Mouse (Mus musculus) Patski (cell line): ENCODE results near the gene Hand2. TPM values are rescaled to one million over a fixed set of nuclear protein-coding genes. Genes with fewer than 3 reads are reported as not detected.

ENCODE experiments used
- ATAC-seq: fragments of 100-300 bp; one replicate; pipeline ENCODE4 v1.8.0; 2021
- CTCF ChIA-PET: fragments of 350-600 bp; sonication (Branson Sonifier 250); formaldehyde crosslinking; loops from one replicate; lab custom pipeline; 2022; ENCODE audit warnings: inconsistent platforms; lab: Charles Lee
- POLR2A ChIA-PET: fragments of 350-600 bp; sonication (Branson Sonifier 250); formaldehyde crosslinking; loops from one replicate; lab custom pipeline; 2022; ENCODE audit warnings: antibody characterized with exemption, inconsistent platforms; lab: Charles Lee
- DNase-seq: peaks from one replicate; pipeline ENCODE4 v3.0.0-alpha.2; 2011; ENCODE audit warnings: low read depth, low spot score
- H3K27me3 ChIP-seq: fragments of 371-371 bp; one replicate; pipeline ENCODE4 v1.5.1; 2021
- CTCF ChIP-seq: fragments of 100-300 bp; IDR thresholded peaks from one replicate; pipeline ENCODE4 v1.5.1; 2021
- in situ Hi-C: fragments of 300-500 bp; cut with MboI; formaldehyde crosslinking; loops from 3 replicates; pipeline ENCODE4 v1.11.1; 2018; ENCODE audit warnings: low pct_unique_long_range_greater_than_20kb, mixed read lengths
- polyA plus RNA-seq: library from polyadenylated mRNA; unstranded; gene quantifications from one replicate; pipeline ENCODE4 v1.2.3, GENCODE M21; 2021

Hand2 gene
- polyA plus RNA-seq: 0.58 TPM

- ATAC-seq (peak; percentile 72), DNase-seq (no peak)
- peaks cover 11% of the 10 kb centered on the region for H3K27me3 ChIP-seq
- in situ Hi-C loops: loop anchor here (25.0 kb wide), 1 partner anchor 434 kb away; no protein-coding TSS in a partner anchor
- ChIA-PET CTCF (no interaction called here), POLR2A (no interaction called here)
- TF ChIP-seq CTCF: no peak
Observed at GRCm38 (mm10) chr8:57320851-57321743, at the start of gene Hand2. Hand2 (plus strand) TSS chr8:57320983.

- no peak for TF ChIP-seq CTCF
- CTCF ChIA-PET: no interaction called here
- POLR2A ChIA-PET: no interaction called here
- in situ Hi-C loops: no loop called here
- H3K27me3 ChIP-seq: no peaks in the 10 kb centered on the region
- ATAC-seq: no peak
- no peak for DNase-seq
Observed at GRCm38 (mm10) chr8:57273055-57273454, 47.7 kb upstream of the Hand2 start.

DNA sequence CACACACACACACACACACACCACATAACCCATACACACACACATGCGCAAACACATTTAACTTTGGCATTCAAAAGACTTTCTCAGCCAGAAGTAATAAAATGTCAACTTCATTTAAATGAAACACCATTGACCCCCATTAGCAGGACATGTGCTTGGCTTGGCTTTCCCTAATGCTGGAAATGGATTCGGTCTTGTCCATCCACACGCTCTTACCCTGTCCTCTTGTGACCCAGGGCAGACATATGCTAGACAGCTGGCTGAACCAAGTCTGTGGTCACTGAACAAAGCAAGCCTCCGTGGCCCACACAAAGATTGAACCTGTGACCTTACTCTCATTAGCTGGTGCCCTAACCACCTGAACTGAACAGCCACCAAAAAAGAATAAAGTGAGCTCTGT is 27.3 kb upstream of the Hand2 start:
- no peak for TF ChIP-seq CTCF
- ATAC-seq (no peak), DNase-seq (no peak)
- ChIA-PET POLR2A (no interaction called here), CTCF (interaction anchor here (2.1 kb wide), 1 partner anchor 10 kb away, joined by 8 read pairs; no protein-coding TSS in a partner anchor)
- in situ Hi-C loops: no loop called here
- H3K27me3 ChIP-seq: no peaks in the 10 kb centered on the region

DNA sequence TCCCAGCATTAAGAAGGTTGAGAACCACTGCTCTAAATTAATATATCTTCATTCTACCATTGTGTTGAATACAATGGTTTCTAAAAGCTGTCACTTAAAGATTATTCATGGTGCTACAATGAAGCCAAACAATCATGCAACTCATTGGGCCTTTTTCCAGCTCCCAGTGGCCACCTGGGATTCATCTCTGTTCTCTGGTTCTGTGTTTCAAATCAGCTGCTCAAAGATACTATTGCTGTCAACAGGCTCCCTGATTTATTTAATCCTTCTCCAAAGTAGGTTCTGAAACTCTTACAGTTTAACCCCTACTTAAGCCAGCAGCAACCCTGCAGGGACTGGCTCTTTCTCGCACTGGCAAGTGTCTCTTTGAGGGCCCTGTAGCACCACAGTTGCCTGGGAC is 17.3 kb upstream of the Hand2 start:
- peaks cover 5% of the 10 kb centered on the region for H3K27me3 ChIP-seq
- ATAC-seq (no peak), DNase-seq (no peak)
- ChIA-PET POLR2A (no interaction called here), CTCF (interaction anchor here (1.0 to 1.8 kb wide), 3 partner anchors 8 to 10 kb away, joined by 3 to 8 read pairs (median 4); no protein-coding TSS in a partner anchor)
- TF ChIP-seq CTCF: no peak
- in situ Hi-C loops: loop anchor here (25.0 kb wide), 1 partner anchor 416 kb away; no protein-coding TSS in a partner anchor

- ChIA-PET POLR2A (interaction anchor here (1.1 kb wide), 1 partner anchor 47 kb away, joined by 3 read pairs; no protein-coding TSS in a partner anchor), CTCF (no interaction called here)
- TF ChIP-seq CTCF: no peak
- H3K27me3 ChIP-seq: peaks cover 17% of the 10 kb centered on the region
- ATAC-seq (no peak), DNase-seq (no peak)
- in situ Hi-C loops: loop anchor here (25.0 kb wide), 1 partner anchor 418 kb away; no protein-coding TSS in a partner anchor
Observed at GRCm38 (mm10) chr8:57304944-57305343, 15.8 kb upstream of the Hand2 start.

- ChIA-PET CTCF (no interaction called here), POLR2A (no interaction called here)
- ATAC-seq (no peak), DNase-seq (no peak)
- H3K27me3 ChIP-seq: peaks cover 28% of the 10 kb centered on the region
- no peak for TF ChIP-seq CTCF
- in situ Hi-C loops: loop anchor here (25.0 kb wide), 1 partner anchor 419 kb away; no protein-coding TSS in a partner anchor
Observed at GRCm38 (mm10) chr8:57306441-57306840, 14.3 kb upstream of the Hand2 start.

DNA sequence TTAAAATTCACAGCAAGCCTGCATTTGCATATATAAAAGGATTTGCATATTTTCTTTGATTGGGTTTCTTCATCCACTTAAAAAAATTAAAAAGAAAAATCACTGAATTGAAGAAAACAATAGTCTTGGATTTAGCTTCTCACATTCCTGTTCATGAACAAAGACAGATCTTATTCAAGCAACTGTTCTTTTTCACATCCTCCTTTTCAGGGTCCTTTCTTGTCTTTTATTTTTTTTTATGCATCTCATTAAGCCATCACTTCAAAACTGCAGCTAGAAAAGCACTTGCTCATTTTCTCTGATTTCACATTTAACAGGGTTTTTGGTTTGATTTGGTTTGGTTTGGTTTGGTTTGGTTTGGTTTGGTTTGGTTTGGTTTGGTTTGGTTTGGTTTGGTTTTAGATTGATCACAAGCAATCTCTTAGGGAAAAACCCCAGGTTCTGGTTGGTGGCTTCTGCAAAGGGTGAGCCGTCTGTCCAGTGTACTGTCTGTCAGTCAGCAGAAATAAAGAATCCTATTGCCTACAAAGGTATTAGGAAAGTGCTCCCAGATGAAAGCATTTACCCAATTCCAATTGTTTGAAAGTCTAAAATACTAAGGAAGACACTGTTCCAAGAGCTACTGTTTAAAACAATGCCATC is 10.8 kb upstream of the Hand2 start:
- H3K27me3 ChIP-seq: peaks cover 38% of the 10 kb centered on the region
- DNase-seq (no peak), ATAC-seq (no peak)
- POLR2A ChIA-PET: interaction anchor here (0.6 kb wide), 1 partner anchor 56 kb away, joined by 3 read pairs; no protein-coding TSS in a partner anchor
- in situ Hi-C loops: loop anchor here (25.0 kb wide), 1 partner anchor 423 kb away; no protein-coding TSS in a partner anchor
- TF ChIP-seq CTCF: no peak
- CTCF ChIA-PET: interaction anchor here (1.3 kb wide), 1 partner anchor 11 kb away, joined by 3 read pairs; no protein-coding TSS in a partner anchor

DNA sequence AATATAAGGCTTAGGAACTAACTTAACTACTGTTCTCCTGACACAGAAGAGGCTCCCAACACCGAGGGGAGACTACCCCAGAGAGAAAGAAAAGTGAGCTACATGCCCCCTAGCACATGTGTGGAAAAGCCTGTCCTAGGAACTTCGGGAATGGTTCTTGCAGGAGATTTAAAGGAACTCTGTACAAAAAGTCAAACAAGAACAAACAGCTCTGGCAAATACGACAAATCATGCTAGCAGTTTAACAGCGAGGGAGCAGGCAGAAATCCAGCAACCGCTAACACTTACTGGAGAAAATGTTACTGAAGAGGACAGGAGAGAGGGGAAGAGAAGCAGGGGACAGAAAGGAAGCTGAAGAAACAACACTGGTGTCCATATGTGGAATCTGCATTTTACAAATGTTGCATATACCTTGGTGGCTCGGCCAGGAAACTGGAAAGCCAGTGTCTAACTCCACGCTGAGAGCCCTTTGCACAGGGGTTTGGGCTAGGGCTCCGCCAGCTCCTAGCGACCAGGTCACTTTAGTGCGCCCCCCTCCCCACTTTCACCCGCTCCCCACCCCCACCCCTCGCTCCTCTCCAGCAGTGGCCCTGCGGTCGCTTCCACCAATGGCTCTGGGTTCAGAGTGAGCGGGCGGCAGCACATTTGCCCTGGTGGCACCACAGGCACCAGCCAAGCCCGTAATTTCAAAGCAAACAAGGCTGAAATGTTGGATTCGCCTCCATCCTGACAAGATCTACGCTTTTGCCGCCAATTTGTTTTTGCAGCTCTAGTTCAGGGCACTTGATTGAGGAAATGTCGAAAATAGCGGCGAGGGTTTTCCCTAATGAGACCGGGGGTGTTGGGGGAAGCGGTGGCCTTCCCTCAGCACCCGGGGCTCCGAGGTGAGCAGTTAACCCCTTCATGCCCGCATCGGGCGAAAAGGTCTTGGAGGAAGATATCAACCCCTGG is 8.5 kb upstream of the Hand2 start:
- no peak for DNase-seq
- peaks cover 55% of the 10 kb centered on the region for H3K27me3 ChIP-seq
- POLR2A ChIA-PET: interaction anchor here (0.6 to 0.7 kb wide), 2 partner anchors 16 to 90 kb away, joined by 5 read pairs; no protein-coding TSS in a partner anchor
- CTCF ChIA-PET: interaction anchor here (1.4 to 1.7 kb wide), 2 partner anchors 9 to 13 kb away, joined by 4 to 5 read pairs; no protein-coding TSS in a partner anchor
- no peak for ATAC-seq
- TF ChIP-seq CTCF: no peak
- in situ Hi-C loops: loop anchor here (25.0 kb wide), 1 partner anchor 425 kb away; no protein-coding TSS in a partner anchor

DNA sequence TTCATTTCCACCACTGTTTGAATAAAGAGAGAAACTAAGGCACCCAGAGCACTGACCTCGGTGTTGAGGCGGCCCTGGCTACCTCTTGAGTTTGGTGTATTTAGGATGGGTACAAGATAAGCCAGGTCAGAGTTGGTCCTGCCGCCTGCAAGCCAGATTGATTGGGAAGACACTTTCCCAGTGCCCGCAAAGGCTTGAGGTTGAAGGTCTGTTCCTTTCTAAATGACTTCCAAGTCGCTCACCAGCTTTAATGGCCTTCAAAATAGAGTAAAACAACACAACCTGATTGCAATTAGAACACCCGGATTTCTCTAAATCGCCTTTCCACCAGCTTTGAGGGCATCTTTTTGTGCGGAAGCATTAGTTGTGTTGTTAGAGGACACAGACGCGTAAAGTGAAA is 7.2 kb upstream of the Hand2 start:
- TF ChIP-seq CTCF: no peak
- CTCF ChIA-PET: interaction anchor here (1.1 to 1.7 kb wide), 2 partner anchors 10 to 14 kb away, joined by 3 to 4 read pairs; no protein-coding TSS in a partner anchor
- ATAC-seq (no peak), DNase-seq (no peak)
- H3K27me3 ChIP-seq: peaks cover 50% of the 10 kb centered on the region
- POLR2A ChIA-PET: no interaction called here
- in situ Hi-C loops: loop anchor here (25.0 kb wide), 1 partner anchor 426 kb away; no protein-coding TSS in a partner anchor
